In the genomic region with DNA sequence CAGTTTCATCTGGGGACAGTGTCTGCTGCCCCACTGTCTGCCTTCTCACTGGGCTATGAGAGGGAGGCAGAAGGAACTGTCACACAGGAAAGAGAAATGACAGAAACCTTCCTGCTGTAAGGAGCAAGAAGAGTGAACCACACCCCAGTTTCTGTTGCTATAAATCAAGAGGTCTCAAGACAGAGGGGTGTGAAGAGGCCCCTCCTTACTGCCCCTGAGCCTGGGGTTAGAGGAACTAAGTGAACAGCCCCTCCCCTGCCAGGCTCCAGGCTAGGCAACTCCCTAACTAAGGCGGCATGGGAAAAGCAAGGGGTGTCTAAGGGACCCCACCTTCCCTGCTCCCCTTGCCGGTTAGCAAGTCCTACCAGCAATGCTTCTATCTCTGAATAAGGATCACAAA, we compare ENCODE assay signal across 28 mouse cellular contexts. TPM values are rescaled to one million over a fixed set of nuclear protein-coding genes. Genes with fewer than 3 reads are reported as not detected.
A peak's percentile ranks its signal among the peaks of the same experiment; 100 is the strongest.
DNase-seq lines count a peak whose midpoint lies in the region; ATAC-seq lines count a peak whose summit lies in the region.
"Had no signal": no experiment of that assay in that cellular context is flagged by ENCODE, and none has a peak within 500 bp of the region (broad histone marks: within the 10 kb centered on the region; RNA-seq: fewer than 3 reads in every experiment).

No protein-coding gene starts in this region.

- H3K4me3 ChIP-seq in heart, embryonic 10.5 days, result no peak overlapping the region
- H3K4me3 ChIP-seq in heart, embryonic 16.5 days (ENCODE audit: low read length), result no peak overlapping the region
- H3K4me3 ChIP-seq in heart, embryonic 12.5 days, result no peak overlapping the region
- no peak overlapping the region for H3K4me3 ChIP-seq in stomach, embryonic 14.5 days (ENCODE audit: low read depth, low read length)
- H3K4me3 ChIP-seq in hindbrain, embryonic 16.5 days (ENCODE audit: low read length), result no peak overlapping the region
- H3K4me3 ChIP-seq: erythroblast, embryonic 14.5 days; hindbrain, embryonic 13.5 days; limb, embryonic 12.5 days; liver, embryonic 15.5 days; midbrain, embryonic 13.5 days; neural tube, embryonic 13.5 days had no signal

- H3K4me2 ChIP-seq in heart, embryonic 16.5 days (ENCODE audit: low read depth, low read length), result no peak overlapping the region
- H3K4me2 ChIP-seq in heart, embryonic 12.5 days, result no peak overlapping the region
- no peak overlapping the region for H3K4me2 ChIP-seq in stomach, embryonic 14.5 days (replicated peaks; ENCODE audit: low read depth, low read length)
- H3K4me2 ChIP-seq in hindbrain, embryonic 16.5 days (ENCODE audit: low read length), result no peak overlapping the region
- H3K4me2 ChIP-seq: hindbrain, embryonic 13.5 days; limb, embryonic 12.5 days; liver, embryonic 15.5 days; lung, embryonic 14.5 days; midbrain, embryonic 13.5 days; neural tube, embryonic 13.5 days had no signal

- H3K27me3 ChIP-seq in heart, embryonic 10.5 days (ENCODE audit: insufficient read depth, poor library complexity, severe bottlenecking), result peaks cover 26% of the 10 kb centered on the region
- no peaks in the 10 kb centered on the region for H3K27me3 ChIP-seq in heart, embryonic 16.5 days (ENCODE audit: control insufficient read depth, insufficient read depth, low read length)
- H3K27me3 ChIP-seq in heart, embryonic 12.5 days (replicated peaks), result no peaks in the 10 kb centered on the region
- H3K27me3 ChIP-seq in stomach, embryonic 14.5 days (ENCODE audit: control insufficient read depth, insufficient read depth, low read length), result no peaks in the 10 kb centered on the region
- no peaks in the 10 kb centered on the region for H3K27me3 ChIP-seq in hindbrain, embryonic 16.5 days (replicated peaks; ENCODE audit: control insufficient read depth, insufficient read depth, low read length)

- H3K9me3 ChIP-seq in heart, embryonic 10.5 days, result no peaks in the 10 kb centered on the region
- no peaks in the 10 kb centered on the region for H3K9me3 ChIP-seq in heart, embryonic 16.5 days (replicated peaks; ENCODE audit: control insufficient read depth, low read length)
- no peaks in the 10 kb centered on the region for H3K9me3 ChIP-seq in heart, embryonic 12.5 days (replicated peaks)
- no peaks in the 10 kb centered on the region for H3K9me3 ChIP-seq in stomach, embryonic 14.5 days (ENCODE audit: control insufficient read depth, low read depth, low read length)
- H3K9me3 ChIP-seq in hindbrain, embryonic 16.5 days (ENCODE audit: control insufficient read depth, low read length), result no peaks in the 10 kb centered on the region
- H3K9me3 ChIP-seq: hindbrain, embryonic 13.5 days; limb, embryonic 12.5 days; liver, embryonic 15.5 days; midbrain, embryonic 13.5 days; neural tube, embryonic 13.5 days had no signal

- DNase-seq in heart, embryonic 10.5 days (ENCODE audit: low spot score), result no peak
- no peak for DNase-seq in heart, postnatal 36 days
- DNase-seq in adrenal gland, postnatal 25 days, result no peak
- DNase-seq: adrenal gland, postnatal 10 days; cerebellum, adult 11-12 months; cerebellum, adult 9-11 months; heart, postnatal 14 days; kidney, postnatal 25 days; lung, embryonic 14.5 days; lung, postnatal 36 days; right cerebral cortex, postnatal 4 days; thymus, postnatal 25 days had no signal

- peak overlapping the region; percentile 47; the same call in 1 of the 2 replicates for H3K9ac ChIP-seq in heart, embryonic 16.5 days (ENCODE audit: low read length)
- no peak overlapping the region for H3K9ac ChIP-seq in heart, embryonic 12.5 days
- H3K9ac ChIP-seq in stomach, embryonic 14.5 days (replicated peaks; ENCODE audit: low read depth, low read length), result no peak overlapping the region
- no peak overlapping the region for H3K9ac ChIP-seq in hindbrain, embryonic 16.5 days (ENCODE audit: low read depth, low read length)
- H3K9ac ChIP-seq: hindbrain, embryonic 13.5 days; limb, embryonic 12.5 days; liver, embryonic 15.5 days; lung, embryonic 14.5 days; midbrain, embryonic 13.5 days; neural tube, embryonic 13.5 days had no signal

- H3K4me1 ChIP-seq in heart, embryonic 10.5 days, result peaks cover 60% of the 10 kb centered on the region
- H3K4me1 ChIP-seq in heart, embryonic 16.5 days (ENCODE audit: control insufficient read depth, insufficient read depth, low read length), result peaks cover 55% of the 10 kb centered on the region
- peaks cover 70% of the 10 kb centered on the region for H3K4me1 ChIP-seq in heart, embryonic 12.5 days (replicated peaks)
- peaks cover 8% of the 10 kb centered on the region; the same call in 1 of the 2 replicates for H3K4me1 ChIP-seq in stomach, embryonic 14.5 days (ENCODE audit: control insufficient read depth, insufficient read depth, low read length)
- H3K4me1 ChIP-seq in hindbrain, embryonic 16.5 days (ENCODE audit: control insufficient read depth, insufficient read depth, low read depth, low read length), result peaks cover 10% of the 10 kb centered on the region
- H3K4me1 ChIP-seq: liver, embryonic 15.5 days had no signal

- no peak for ATAC-seq in heart, embryonic 16.5 days (replicated peaks; ENCODE audit: extremely low read depth, insufficient read depth, low FRiP score)
- ATAC-seq in heart, embryonic 12.5 days (ENCODE audit: insufficient number of reproducible peaks, low FRiP score), result no peak
- ATAC-seq in hematopoietic stem cell, adult 5-6 weeks (replicated peaks in 1 of 2; ENCODE audit: insufficient read depth in 1 of 2, low FRiP score in 2 of 2, low TSS enrichment in 1 of 2, low read depth in 1 of 2, poor library complexity in 2 of 2, severe bottlenecking in 2 of 2), result peak; percentile 54 to 68; a peak in 3 of 4 replicates
- no peak for ATAC-seq in stomach, embryonic 14.5 days (ENCODE audit: insufficient number of reproducible peaks, insufficient read depth, low FRiP score, low read depth)
- ATAC-seq in hindbrain, embryonic 16.5 days, result no peak
- ATAC-seq: forebrain, embryonic 16.5 days; inflammation-experienced regulatory T-cells, adult 6 months; midbrain, embryonic 13.5 days had no signal

- intact Hi-C loops in heart, postnatal 36 days (cut with DNase I), result loop anchor here (2.0 kb wide), 1 partner anchor 95 kb away; no protein-coding TSS in a partner anchor

- WGBS in heart, embryonic 10.5 days, result 43% methylated on average over 2 of the region's 2 CpGs
- WGBS in heart, embryonic 16.5 days, result 54% methylated on average over 2 of the region's 2 CpGs
- 29% methylated on average over 2 of the region's 2 CpGs for WGBS in heart, embryonic 12.5 days
- WGBS in stomach, embryonic 14.5 days, result 23% methylated on average over 2 of the region's 2 CpGs
- WGBS in hindbrain, embryonic 16.5 days, result 57% methylated on average over 2 of the region's 2 CpGs

- H3K36me3 ChIP-seq in heart, embryonic 10.5 days, result no peaks in the 10 kb centered on the region
- H3K36me3 ChIP-seq in heart, embryonic 16.5 days (ENCODE audit: control insufficient read depth, insufficient read depth), result peaks cover 5% of the 10 kb centered on the region; the same call in 1 of the 2 replicates
- H3K36me3 ChIP-seq in heart, embryonic 12.5 days, result peaks cover 3% of the 10 kb centered on the region; the same call in 1 of the 2 replicates
- H3K36me3 ChIP-seq in stomach, embryonic 14.5 days (ENCODE audit: control insufficient read depth, insufficient read depth, low read length), result no peaks in the 10 kb centered on the region
- no peaks in the 10 kb centered on the region for H3K36me3 ChIP-seq in hindbrain, embryonic 16.5 days (ENCODE audit: control insufficient read depth, insufficient read depth, low read length)
- H3K36me3 ChIP-seq: hindbrain, embryonic 13.5 days; limb, embryonic 12.5 days; liver, embryonic 15.5 days; midbrain, embryonic 13.5 days; neural tube, embryonic 13.5 days had no signal

- H3K27ac ChIP-seq in heart, embryonic 10.5 days, result peak overlapping the region; percentile 69
- 0 out of 2 replicates have a peak overlapping the region, but pooled peaks have one; percentile 28 for H3K27ac ChIP-seq in heart, embryonic 16.5 days (ENCODE audit: low read length)
- H3K27ac ChIP-seq in heart, embryonic 12.5 days (ENCODE audit: poor library complexity, severe bottlenecking), result no peak overlapping the region
- H3K27ac ChIP-seq in stomach, embryonic 14.5 days (ENCODE audit: low read length), result peak overlapping the region; percentile 33; the same call in 1 of the 2 replicates
- H3K27ac ChIP-seq in hindbrain, embryonic 16.5 days (ENCODE audit: low read depth, low read length), result no peak overlapping the region
- H3K27ac ChIP-seq: hindbrain, embryonic 13.5 days; limb, embryonic 12.5 days; liver, embryonic 15.5 days; midbrain, embryonic 13.5 days; neural tube, embryonic 13.5 days had no signal

RNA-seq across cellular contexts. Expression of a gene that starts 9.6 kb away (rescaled TPM):
- polyA plus RNA-seq in heart, embryonic 10.5 days (2016; fragmentation: Nextera tagmentation; extraction: Ambion mirVana), result 4.3 and 14.1 TPM in 2 replicates
- not detected for total RNA-seq in heart, postnatal 36 days (2021)
- 6.8 TPM in 2 replicates for polyA plus RNA-seq in heart, embryonic 16.5 days (2015; fragmentation: Nextera tagmentation; extraction: Ambion mirVana)
- 6.0 and 6.8 TPM in 2 replicates for polyA plus RNA-seq in heart, embryonic 12.5 days (2016; fragmentation: Nextera tagmentation; extraction: Ambion mirVana)
- not detected in 2 replicates for total RNA-seq in hematopoietic stem cell, adult 5-6 weeks (2017)
- polyA plus RNA-seq in stomach, embryonic 14.5 days (2014; fragmentation: Nextera tagmentation; extraction: Ambion mirVana), result 30.6 and 33.0 TPM in 2 replicates
- 0.85 and 1.2 TPM in 2 replicates for polyA plus RNA-seq in hindbrain, embryonic 16.5 days (2015; fragmentation: Nextera tagmentation; extraction: Ambion mirVana)
- not detected in 2 replicates for total RNA-seq in adrenal gland, postnatal 25 days (2021)
- total RNA-seq: CH12.LX; heart, postnatal 14 days; megakaryocyte-erythroid progenitor cell, adult 5-6 weeks had no signal
- polyA plus RNA-seq: erythroblast, embryonic 14.5 days; gonadal fat pad, adult 2 months; inflammation-experienced regulatory T-cells, adult 6 months had no signal

Comparison
In these comparisons a context has a peak if more than half of its experiments do, and no peak if none do; other contexts are left out.
1. H3K27ac ChIP-seq: peak in heart, embryonic 10.5 days (single experiment), heart, embryonic 16.5 days (single experiment) and stomach, embryonic 14.5 days (single experiment); none in heart, embryonic 12.5 days (single experiment) and hindbrain, embryonic 16.5 days (single experiment).
2. ATAC-seq: peak in hematopoietic stem cell, adult 5-6 weeks (2 of 2); none in heart, embryonic 16.5 days (single experiment), heart, embryonic 12.5 days (single experiment), stomach, embryonic 14.5 days (single experiment) and hindbrain, embryonic 16.5 days (single experiment).